Mouse (Mus musculus): Measurements from ENCODE around the gene Cdc7. TPM values are rescaled to one million over a fixed set of nuclear protein-coding genes. Genes with fewer than 3 reads are reported as not detected.

The Cdc7 gene
- total and polyA plus RNA-seq, 2 experiments from 2014 or later = 24.7 to 25.0 TPM

DNA sequence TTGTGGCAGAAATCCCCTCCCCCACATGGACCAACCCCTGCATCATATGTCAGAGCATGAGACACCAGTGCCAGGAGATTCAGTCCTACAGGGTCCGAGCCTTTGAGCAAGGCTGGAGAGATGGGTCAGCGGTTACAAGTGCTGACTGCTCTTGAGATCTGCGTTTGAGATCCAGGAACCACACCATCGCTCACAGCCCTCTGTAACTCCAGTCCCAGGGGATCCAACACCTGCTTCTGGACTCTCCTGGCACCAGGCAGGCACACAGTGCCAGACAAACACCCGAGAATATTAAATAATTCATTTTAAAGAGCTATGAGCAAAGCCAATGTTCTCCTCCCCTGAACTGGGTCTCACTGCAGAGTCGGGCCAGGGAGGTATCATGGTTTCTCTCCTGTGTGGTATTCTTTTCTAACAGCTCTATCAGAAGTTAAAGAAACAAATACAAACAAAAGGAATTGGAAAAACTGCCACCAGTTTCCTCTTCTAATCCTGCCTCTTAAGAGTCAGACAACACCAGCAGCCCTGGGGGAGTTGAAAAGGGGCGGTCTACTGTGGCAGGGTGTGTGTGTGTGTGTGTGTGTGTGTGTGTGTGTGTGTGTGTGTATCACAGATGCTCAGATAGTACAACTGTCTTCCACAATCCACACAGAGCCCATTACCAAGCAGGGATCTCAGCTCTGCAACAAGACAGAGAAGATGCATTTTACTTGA, 47.4 kb downstream of the Cdc7 start:
- Histone ChIP-seq H3K27me3 (ENCODE audit: insufficient read depth, low read length) (no peaks in the 10 kb centered on the region), H3K36me3 (ENCODE audit: insufficient read depth, low read length) (no peaks in the 10 kb centered on the region), H3K4me2 (ENCODE audit: low read depth, low read length, poor library complexity, severe bottlenecking) (no peak overlapping the region), H3K4me1 (ENCODE audit: insufficient read depth, low read length) (no peaks in the 10 kb centered on the region), H3K4me3 (ENCODE audit: low read depth, low read length) (no peak overlapping the region), H3K27ac (ENCODE audit: low read depth, low read length) (no peak overlapping the region), H3K9ac (replicated peaks; ENCODE audit: low read length, poor library complexity, severe bottlenecking) (no peak overlapping the region), H3K9me3 (ENCODE audit: low read length) (no peaks in the 10 kb centered on the region)
- TF ChIP-seq CTCF (IDR thresholded peaks at IDR 0.05) = no peak
- 50% methylated on average over 7 of the region's 7 CpGs for WGBS
- DNase-seq (ENCODE audit: low spot score) (no peak), ATAC-seq (ENCODE audit: low FRiP score) (no peak)

GRCm38 (mm10) chr5:107012030-107012715, 48.1 kb downstream of the Cdc7 start:
- Histone ChIP-seq H3K4me1 (ENCODE audit: insufficient read depth, low read length) (no peaks in the 10 kb centered on the region), H3K4me2 (ENCODE audit: low read depth, low read length, poor library complexity, severe bottlenecking) (no peak overlapping the region), H3K9ac (replicated peaks; ENCODE audit: low read length, poor library complexity, severe bottlenecking) (no peak overlapping the region), H3K9me3 (ENCODE audit: low read length) (no peaks in the 10 kb centered on the region), H3K4me3 (ENCODE audit: low read depth, low read length) (no peak overlapping the region), H3K36me3 (ENCODE audit: insufficient read depth, low read length) (no peaks in the 10 kb centered on the region), H3K27ac (ENCODE audit: low read depth, low read length) (no peak overlapping the region), H3K27me3 (ENCODE audit: insufficient read depth, low read length) (no peaks in the 10 kb centered on the region)
- WGBS = 50% methylated on average over 11 of the region's 11 CpGs
- TF ChIP-seq CTCF (IDR thresholded peaks at IDR 0.05) = no peak
- no peak for ATAC-seq (ENCODE audit: low FRiP score)
- no peak for DNase-seq (ENCODE audit: low spot score)

DNA sequence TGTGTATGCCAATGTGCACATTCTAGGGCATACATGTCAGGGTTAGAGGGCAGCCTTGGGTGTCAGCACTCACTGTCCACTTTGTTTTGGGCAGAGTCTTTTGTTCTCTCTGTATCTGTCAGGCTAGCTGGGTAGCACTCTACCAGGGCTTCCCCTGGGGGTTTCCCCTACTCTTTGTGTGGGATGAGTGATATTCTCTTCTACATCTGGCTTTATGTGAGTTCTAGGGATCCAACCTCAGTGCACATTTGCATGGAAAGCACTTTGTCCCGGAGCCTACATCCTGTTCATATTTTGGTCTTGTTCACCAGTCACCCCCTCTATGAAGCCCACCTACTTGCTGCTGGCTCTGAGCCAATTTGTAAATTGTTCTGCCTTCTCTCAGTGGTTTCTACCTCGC, 49.3 kb downstream of the Cdc7 start:
- no peak overlapping the region for H3K4me2 ChIP-seq (ENCODE audit: low read depth, low read length, poor library complexity, severe bottlenecking)
- no peaks in the 10 kb centered on the region for H3K36me3 ChIP-seq (ENCODE audit: insufficient read depth, low read length)
- no peak overlapping the region for H3K4me3 ChIP-seq (ENCODE audit: low read depth, low read length)
- no peaks in the 10 kb centered on the region for H3K9me3 ChIP-seq (ENCODE audit: low read length)
- no peaks in the 10 kb centered on the region for H3K27me3 ChIP-seq (ENCODE audit: insufficient read depth, low read length)
- TF ChIP-seq CTCF (IDR thresholded peaks at IDR 0.05) = no peak
- H3K27ac ChIP-seq (ENCODE audit: low read depth, low read length) = no peak overlapping the region
- no peak overlapping the region for H3K9ac ChIP-seq (replicated peaks; ENCODE audit: low read length, poor library complexity, severe bottlenecking)
- ATAC-seq (ENCODE audit: low FRiP score) = no peak
- WGBS = 71% methylated on average over 2 of the region's 2 CpGs
- no peak for DNase-seq (ENCODE audit: low spot score)
- H3K4me1 ChIP-seq (ENCODE audit: insufficient read depth, low read length) = no peaks in the 10 kb centered on the region

DNA sequence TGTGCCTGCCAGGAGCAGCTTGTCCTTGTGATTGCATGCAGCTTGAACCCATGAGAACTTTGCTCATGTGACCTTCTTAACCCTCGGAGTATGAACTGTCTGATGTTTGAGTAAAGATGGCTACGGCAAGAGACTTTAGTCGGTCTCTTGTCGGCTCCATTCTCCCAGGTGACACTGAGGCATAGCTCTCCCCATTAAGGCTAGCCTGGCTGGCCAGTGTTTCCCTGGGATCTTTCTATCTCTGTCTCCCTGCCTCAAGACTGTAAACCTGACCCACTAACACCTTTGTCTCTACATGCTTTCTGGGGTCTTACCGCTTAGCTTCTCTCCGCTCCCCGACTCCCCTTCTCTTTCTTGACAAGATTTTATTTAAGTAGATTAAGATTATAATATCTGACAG, 50.0 kb downstream of the Cdc7 start:
- DNase-seq (ENCODE audit: low spot score) = no peak
- H3K9ac ChIP-seq (replicated peaks; ENCODE audit: low read length, poor library complexity, severe bottlenecking) = no peak overlapping the region
- no peak for TF ChIP-seq CTCF (IDR thresholded peaks at IDR 0.05)
- no peak overlapping the region for H3K4me3 ChIP-seq (ENCODE audit: low read depth, low read length)
- no peak overlapping the region for H3K4me2 ChIP-seq (ENCODE audit: low read depth, low read length, poor library complexity, severe bottlenecking)
- no peaks in the 10 kb centered on the region for H3K27me3 ChIP-seq (ENCODE audit: insufficient read depth, low read length)
- no peaks in the 10 kb centered on the region for H3K36me3 ChIP-seq (ENCODE audit: insufficient read depth, low read length)
- 85% methylated on average over 7 of the region's 7 CpGs for WGBS
- no peak overlapping the region for H3K27ac ChIP-seq (ENCODE audit: low read depth, low read length)
- H3K9me3 ChIP-seq (ENCODE audit: low read length) = no peaks in the 10 kb centered on the region
- no peak for ATAC-seq (ENCODE audit: low FRiP score)
- H3K4me1 ChIP-seq (ENCODE audit: insufficient read depth, low read length) = no peaks in the 10 kb centered on the region

GRCm38 (mm10) chr5:107015046-107015421, 50.9 kb downstream of the Cdc7 start:
- no peak for TF ChIP-seq CTCF (IDR thresholded peaks at IDR 0.05)
- Histone ChIP-seq H3K27me3 (ENCODE audit: insufficient read depth, low read length) (no peaks in the 10 kb centered on the region), H3K9me3 (ENCODE audit: low read length) (no peaks in the 10 kb centered on the region), H3K36me3 (ENCODE audit: insufficient read depth, low read length) (no peaks in the 10 kb centered on the region), H3K4me2 (ENCODE audit: low read depth, low read length, poor library complexity, severe bottlenecking) (no peak overlapping the region), H3K9ac (replicated peaks; ENCODE audit: low read length, poor library complexity, severe bottlenecking) (no peak overlapping the region), H3K4me1 (ENCODE audit: insufficient read depth, low read length) (no peaks in the 10 kb centered on the region), H3K4me3 (ENCODE audit: low read depth, low read length) (no peak overlapping the region), H3K27ac (ENCODE audit: low read depth, low read length) (no peak overlapping the region)
- WGBS = 80% methylated on average over 2 of the region's 2 CpGs
- DNase-seq (ENCODE audit: low spot score) (no peak), ATAC-seq (ENCODE audit: low FRiP score) (no peak)

- ATAC-seq (ENCODE audit: low FRiP score) (no peak), DNase-seq (ENCODE audit: low spot score) (no peak)
- Histone ChIP-seq H3K27ac (ENCODE audit: low read depth, low read length) (no peak overlapping the region), H3K4me1 (ENCODE audit: insufficient read depth, low read length) (no peaks in the 10 kb centered on the region), H3K9ac (replicated peaks; ENCODE audit: low read length, poor library complexity, severe bottlenecking) (no peak overlapping the region), H3K36me3 (ENCODE audit: insufficient read depth, low read length) (no peaks in the 10 kb centered on the region), H3K27me3 (ENCODE audit: insufficient read depth, low read length) (no peaks in the 10 kb centered on the region), H3K4me2 (ENCODE audit: low read depth, low read length, poor library complexity, severe bottlenecking) (no peak overlapping the region), H3K9me3 (ENCODE audit: low read length) (no peaks in the 10 kb centered on the region), H3K4me3 (ENCODE audit: low read depth, low read length) (no peak overlapping the region)
- no peak for TF ChIP-seq CTCF (IDR thresholded peaks at IDR 0.05)
- WGBS = 28% methylated on average over 10 of the region's 10 CpGs
These were observed 51.4 kb downstream of the Cdc7 start for GRCm38 (mm10) chr5:107015422-107016081.
